Mouse (Mus musculus): ENCODE measurements at regions not wholly inside any gene's neighbourhood (a gene's known extent, or its start where the extent isn't known, plus 50 kb on each side); places are given as distances from the start of the nearest gene placed in this dataset.

- DNase-seq (ENCODE audit: low spot score): no peak
- WGBS: 66% methylated on average over 1 of the region's 1 CpGs
- no peaks in the 10 kb centered on the region for H3K36me3 ChIP-seq (replicated peaks)
- H3K27me3 ChIP-seq (replicated peaks; ENCODE audit: low read depth, poor library complexity, severe bottlenecking): no peaks in the 10 kb centered on the region
- no peaks in the 10 kb centered on the region for H3K9me3 ChIP-seq
- H3K4me3 ChIP-seq: no peak overlapping the region
- 0 out of 2 replicates have a peak, but pooled peaks cover 3% of the 10 kb centered on the region for H3K4me1 ChIP-seq
- no peak overlapping the region for H3K27ac ChIP-seq (replicated peaks)
These were observed 1909.6 kb upstream of the 5930422O12Rik start for GRCm38 (mm10) chr8:31518903-31519302.

- H3K4me3 ChIP-seq: no peak overlapping the region
- H3K4me1 ChIP-seq: 0 out of 2 replicates have a peak, but pooled peaks cover 3% of the 10 kb centered on the region
- 42% methylated on average over 2 of the region's 2 CpGs for WGBS
- H3K36me3 ChIP-seq (replicated peaks): no peaks in the 10 kb centered on the region
- H3K9me3 ChIP-seq: no peaks in the 10 kb centered on the region
- H3K27me3 ChIP-seq (replicated peaks; ENCODE audit: low read depth, poor library complexity, severe bottlenecking): no peaks in the 10 kb centered on the region
- peak; percentile 8 for DNase-seq (ENCODE audit: low spot score)
- no peak overlapping the region for H3K27ac ChIP-seq (replicated peaks)
These were observed 1907.5 kb upstream of the 5930422O12Rik start for GRCm38 (mm10) chr8:31520991-31521448.

GRCm38 (mm10) chr8:31525071-31525470 is 1903.4 kb upstream of the 5930422O12Rik start:
- H3K4me3 ChIP-seq: no peak overlapping the region
- no peaks in the 10 kb centered on the region for H3K27me3 ChIP-seq (replicated peaks; ENCODE audit: low read depth, poor library complexity, severe bottlenecking)
- no peak for DNase-seq (ENCODE audit: low spot score)
- 0 out of 2 replicates have a peak, but pooled peaks cover 3% of the 10 kb centered on the region for H3K9me3 ChIP-seq
- H3K36me3 ChIP-seq (replicated peaks): no peaks in the 10 kb centered on the region
- H3K27ac ChIP-seq (replicated peaks): no peak overlapping the region
- 0 out of 2 replicates have a peak, but pooled peaks cover 3% of the 10 kb centered on the region for H3K4me1 ChIP-seq
- WGBS: 79% methylated on average over 5 of the region's 5 CpGs

GRCm38 (mm10) chr8:31539251-31539650 is 1889.3 kb upstream of the 5930422O12Rik start:
- no peak overlapping the region for H3K4me3 ChIP-seq
- no peaks in the 10 kb centered on the region for H3K9me3 ChIP-seq
- H3K4me1 ChIP-seq: no peaks in the 10 kb centered on the region
- no peak overlapping the region for H3K27ac ChIP-seq (replicated peaks)
- DNase-seq (ENCODE audit: low spot score): no peak
- H3K36me3 ChIP-seq (replicated peaks): no peaks in the 10 kb centered on the region
- no peaks in the 10 kb centered on the region for H3K27me3 ChIP-seq (replicated peaks; ENCODE audit: low read depth, poor library complexity, severe bottlenecking)
- WGBS: 93% methylated on average over 3 of the region's 3 CpGs

- DNase-seq (ENCODE audit: low spot score): no peak
- H3K27ac ChIP-seq (replicated peaks): no peak overlapping the region
- H3K9me3 ChIP-seq: no peaks in the 10 kb centered on the region
- no peak overlapping the region for H3K4me3 ChIP-seq
- no peaks in the 10 kb centered on the region for H3K27me3 ChIP-seq (replicated peaks; ENCODE audit: low read depth, poor library complexity, severe bottlenecking)
- H3K36me3 ChIP-seq (replicated peaks): no peaks in the 10 kb centered on the region
- H3K4me1 ChIP-seq: no peaks in the 10 kb centered on the region
- WGBS: 31% methylated on average over 4 of the region's 4 CpGs
These were observed 1886.9 kb upstream of the 5930422O12Rik start for GRCm38 (mm10) chr8:31541646-31542045.

GRCm38 (mm10) chr8:31574136-31574535 is 1854.4 kb upstream of the 5930422O12Rik start:
- Histone ChIP-seq H3K27me3 (replicated peaks; ENCODE audit: low read depth, poor library complexity, severe bottlenecking) (no peaks in the 10 kb centered on the region), H3K9me3 (no peaks in the 10 kb centered on the region), H3K4me1 (no peaks in the 10 kb centered on the region), H3K27ac (replicated peaks) (no peak overlapping the region), H3K4me3 (no peak overlapping the region), H3K36me3 (replicated peaks) (no peaks in the 10 kb centered on the region)
- no peak for DNase-seq (ENCODE audit: low spot score)

GRCm38 (mm10) chr8:31576129-31576528 is 1852.4 kb upstream of the 5930422O12Rik start:
- no peak overlapping the region for H3K27ac ChIP-seq (replicated peaks)
- no peak overlapping the region for H3K4me3 ChIP-seq
- no peaks in the 10 kb centered on the region for H3K4me1 ChIP-seq
- no peaks in the 10 kb centered on the region for H3K36me3 ChIP-seq (replicated peaks)
- WGBS: 77% methylated on average over 2 of the region's 2 CpGs
- H3K27me3 ChIP-seq (replicated peaks; ENCODE audit: low read depth, poor library complexity, severe bottlenecking): no peaks in the 10 kb centered on the region
- DNase-seq (ENCODE audit: low spot score): no peak
- H3K9me3 ChIP-seq: no peaks in the 10 kb centered on the region

GRCm38 (mm10) chr8:31584661-31585060 is 1843.8 kb upstream of the 5930422O12Rik start:
- no peak overlapping the region for H3K27ac ChIP-seq (replicated peaks)
- H3K27me3 ChIP-seq (replicated peaks; ENCODE audit: low read depth, poor library complexity, severe bottlenecking): no peaks in the 10 kb centered on the region
- no peaks in the 10 kb centered on the region for H3K36me3 ChIP-seq (replicated peaks)
- no peak for DNase-seq (ENCODE audit: low spot score)
- 91% methylated on average over 1 of the region's 1 CpGs for WGBS
- H3K4me3 ChIP-seq: no peak overlapping the region
- H3K9me3 ChIP-seq: 0 out of 2 replicates have a peak, but pooled peaks cover 3% of the 10 kb centered on the region
- H3K4me1 ChIP-seq: no peaks in the 10 kb centered on the region

- Histone ChIP-seq H3K36me3 (replicated peaks) (no peaks in the 10 kb centered on the region), H3K27ac (replicated peaks) (no peak overlapping the region), H3K4me1 (no peaks in the 10 kb centered on the region), H3K4me3 (no peak overlapping the region), H3K9me3 (no peaks in the 10 kb centered on the region), H3K27me3 (replicated peaks; ENCODE audit: low read depth, poor library complexity, severe bottlenecking) (no peaks in the 10 kb centered on the region)
- no peak for DNase-seq (ENCODE audit: low spot score)
- WGBS: 88% methylated on average over 5 of the region's 5 CpGs
These were observed 1829.0 kb upstream of the 5930422O12Rik start for GRCm38 (mm10) chr8:31599536-31599935.

- WGBS: 85% methylated on average over 3 of the region's 3 CpGs
- no peak for DNase-seq (ENCODE audit: low spot score)
- no peaks in the 10 kb centered on the region for H3K9me3 ChIP-seq
- H3K27ac ChIP-seq (replicated peaks): no peak overlapping the region
- H3K4me1 ChIP-seq: no peaks in the 10 kb centered on the region
- H3K27me3 ChIP-seq (replicated peaks; ENCODE audit: low read depth, poor library complexity, severe bottlenecking): no peaks in the 10 kb centered on the region
- no peaks in the 10 kb centered on the region for H3K36me3 ChIP-seq (replicated peaks)
- H3K4me3 ChIP-seq: no peak overlapping the region
These were observed 1827.5 kb upstream of the 5930422O12Rik start for GRCm38 (mm10) chr8:31600979-31601378.

GRCm38 (mm10) chr8:31616501-31616900 is 1812.0 kb upstream of the 5930422O12Rik start:
- H3K27ac ChIP-seq (replicated peaks): no peak overlapping the region
- no peaks in the 10 kb centered on the region for H3K27me3 ChIP-seq (replicated peaks; ENCODE audit: low read depth, poor library complexity, severe bottlenecking)
- no peak for DNase-seq (ENCODE audit: low spot score)
- WGBS: 92% methylated on average over 2 of the region's 2 CpGs
- no peaks in the 10 kb centered on the region for H3K4me1 ChIP-seq
- no peaks in the 10 kb centered on the region for H3K36me3 ChIP-seq (replicated peaks)
- no peaks in the 10 kb centered on the region for H3K9me3 ChIP-seq
- H3K4me3 ChIP-seq: no peak overlapping the region

- no peak overlapping the region for H3K27ac ChIP-seq (replicated peaks)
- no peak overlapping the region for H3K4me3 ChIP-seq
- no peaks in the 10 kb centered on the region for H3K9me3 ChIP-seq
- H3K27me3 ChIP-seq (replicated peaks; ENCODE audit: low read depth, poor library complexity, severe bottlenecking): no peaks in the 10 kb centered on the region
- DNase-seq (ENCODE audit: low spot score): no peak
- 90% methylated on average over 2 of the region's 2 CpGs for WGBS
- no peaks in the 10 kb centered on the region for H3K4me1 ChIP-seq
- no peaks in the 10 kb centered on the region for H3K36me3 ChIP-seq (replicated peaks)
These were observed 1800.8 kb upstream of the 5930422O12Rik start for GRCm38 (mm10) chr8:31627708-31628107.

GRCm38 (mm10) chr8:31628146-31628545 is 1800.4 kb upstream of the 5930422O12Rik start:
- Histone ChIP-seq H3K9me3 (no peaks in the 10 kb centered on the region), H3K4me1 (no peaks in the 10 kb centered on the region), H3K27me3 (replicated peaks; ENCODE audit: low read depth, poor library complexity, severe bottlenecking) (no peaks in the 10 kb centered on the region), H3K36me3 (replicated peaks) (no peaks in the 10 kb centered on the region), H3K27ac (replicated peaks) (no peak overlapping the region), H3K4me3 (no peak overlapping the region)
- DNase-seq (ENCODE audit: low spot score): no peak
- WGBS: 87% methylated on average over 2 of the region's 2 CpGs

GRCm38 (mm10) chr8:31638417-31638816 is 1790.1 kb upstream of the 5930422O12Rik start:
- Histone ChIP-seq H3K27ac (replicated peaks) (no peak overlapping the region), H3K4me3 (no peak overlapping the region), H3K36me3 (replicated peaks) (no peaks in the 10 kb centered on the region), H3K27me3 (replicated peaks; ENCODE audit: low read depth, poor library complexity, severe bottlenecking) (no peaks in the 10 kb centered on the region), H3K9me3 (no peaks in the 10 kb centered on the region), H3K4me1 (no peaks in the 10 kb centered on the region)
- 86% methylated on average over 3 of the region's 3 CpGs for WGBS
- no peak for DNase-seq (ENCODE audit: low spot score)

Measured in embryonic facial prominence, embryonic 10.5 days (tissue).